Mouse (Mus musculus) brain, adult 10 weeks (tissue): Measurements from ENCODE around the gene Fgr. TPM values are rescaled to one million over a fixed set of nuclear protein-coding genes. Genes with fewer than 3 reads are reported as not detected.

Experiments
- polyA plus RNA-seq: library from polyadenylated mRNA; stranded (reverse); fragments of 350-450 nt; fragmentation: Illumina TruSeq; extraction: RNeasy Lipid Tissue Mini Kit (QIAGEN cat#74804); gene quantifications from one replicate; pipeline ENCODE4 v1.2.3, GENCODE M21; 2015; ENCODE audit warnings: low read depth, low replicate concordance

Fgr gene
- polyA plus RNA-seq = 0.18 TPM

GRCm38 (mm10) chr4:132973814-132974398, at the start of gene Fgr:
Gene Fgr, plus strand, starts transcription at chr4:132974095.

GRCm38 (mm10) chr4:133011028-133011820, 37.3 kb downstream of the Fgr start, which contains the start of gene Ahdc1:
Gene Ahdc1, plus strand, starts transcription at chr4:133011260.

Other genes starting within 250 kb of the Fgr start
- gene Xkr8, start 241.5 kb upstream of the Fgr start, polyA plus RNA-seq = 3.0 TPM
- 2.4 TPM for gene Smpdl3b, start 216.8 kb upstream of the Fgr start, polyA plus RNA-seq
- gene Rpa2, start 205.8 kb upstream of the Fgr start, polyA plus RNA-seq = 14.4 TPM
- gene Themis2, start 177.7 kb upstream of the Fgr start, polyA plus RNA-seq = 1.3 TPM
- 57.5 TPM for gene Ppp1r8, start 130.9 kb upstream of the Fgr start, polyA plus RNA-seq
- 127 TPM for gene Stx12, start 89.6 kb upstream of the Fgr start, polyA plus RNA-seq
- gene Fam76a, start 51.5 kb upstream of the Fgr start, polyA plus RNA-seq = 41.9 TPM
- 23.2 TPM for gene Ahdc1, start 37.2 kb downstream of the Fgr start, polyA plus RNA-seq
- 9.5 TPM for gene Wasf2, start 156.4 kb downstream of the Fgr start, polyA plus RNA-seq
- gene Cd164l2, start 238.0 kb downstream of the Fgr start, polyA plus RNA-seq = 7.2 TPM
- 7.9 TPM for gene Gpr3, start 238.4 kb downstream of the Fgr start, polyA plus RNA-seq